Mouse (Mus musculus): ENCODE data around the gene Hspb8. TPM values are rescaled to one million over a fixed set of nuclear protein-coding genes. Genes with fewer than 3 reads are reported as not detected.
"Not testable (repeated sequence)": the region's sequence is repeated elsewhere in the genome, so short reads cannot be mapped to it uniquely, and the experiment has no call there.

Gene Hspb8
- polyA plus RNA-seq, 1 experiment from 2014 or later, result 34.9 TPM

GRCm38 (mm10) chr5:116389856-116390542 lies 32.7 kb downstream of the Hspb8 start:
- Histone ChIP-seq H3K9ac (ENCODE audit: low read depth, low read length) (no peak overlapping the region), H3K4me3 (ENCODE audit: low read depth, low read length) (no peak overlapping the region), H3K27ac (ENCODE audit: low read depth, low read length) (no peak overlapping the region), H3K4me1 (ENCODE audit: control insufficient read depth, insufficient read depth, low read length) (peaks cover 6% of the 10 kb centered on the region; the same call in 1 of the 2 replicates), H3K9me3 (replicated peaks; ENCODE audit: control insufficient read depth, low read length) (no peaks in the 10 kb centered on the region), H3K27me3 (ENCODE audit: control insufficient read depth, insufficient read depth, low read length) (no peaks in the 10 kb centered on the region), H3K4me2 (no peak overlapping the region), H3K36me3 (ENCODE audit: control insufficient read depth, insufficient read depth, low read length) (no peaks in the 10 kb centered on the region)
- ATAC-seq (replicated peaks; ENCODE audit: insufficient number of reproducible peaks, low FRiP score, low TSS enrichment), result peak; percentile 35; the same call in 1 of the 2 replicates
- WGBS (ENCODE audit: insufficient replicate concordance), result 52% methylated on average over 15 of the region's 15 CpGs

DNA sequence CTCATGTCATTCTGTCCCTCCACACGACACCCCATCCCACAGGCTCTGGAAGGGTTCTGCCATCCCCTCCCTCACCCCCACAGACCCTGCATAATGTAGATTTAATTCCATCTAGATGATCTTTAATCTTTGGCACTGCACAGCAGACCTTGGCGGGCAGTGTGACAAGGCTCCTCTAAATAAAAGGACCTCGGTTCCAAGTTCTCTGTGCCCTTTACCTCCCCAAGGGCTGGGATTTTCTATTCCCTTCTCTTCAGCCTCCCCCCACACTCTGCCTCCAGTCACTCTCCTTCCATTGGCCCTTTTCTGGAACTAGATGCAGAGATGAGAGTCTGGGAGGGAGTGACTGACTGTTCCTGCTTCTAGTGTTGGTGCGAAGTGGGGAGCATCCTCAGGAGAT lies 33.3 kb downstream of the Hspb8 start:
- Histone ChIP-seq H3K9me3 (replicated peaks; ENCODE audit: control insufficient read depth, low read length) (no peaks in the 10 kb centered on the region), H3K4me2 (no peak overlapping the region), H3K4me1 (ENCODE audit: control insufficient read depth, insufficient read depth, low read length) (peaks cover 6% of the 10 kb centered on the region; the same call in 1 of the 2 replicates), H3K27ac (ENCODE audit: low read depth, low read length) (no peak overlapping the region), H3K36me3 (ENCODE audit: control insufficient read depth, insufficient read depth, low read length) (no peaks in the 10 kb centered on the region), H3K4me3 (ENCODE audit: low read depth, low read length) (no peak overlapping the region), H3K27me3 (ENCODE audit: control insufficient read depth, insufficient read depth, low read length) (no peaks in the 10 kb centered on the region), H3K9ac (ENCODE audit: low read depth, low read length) (no peak overlapping the region)
- 71% methylated on average over 4 of the region's 4 CpGs for WGBS (ENCODE audit: insufficient replicate concordance)
- no peak for ATAC-seq (replicated peaks; ENCODE audit: insufficient number of reproducible peaks, low FRiP score, low TSS enrichment)

GRCm38 (mm10) chr5:116387302-116387935 lies 35.2 kb downstream of the Hspb8 start:
- Histone ChIP-seq H3K36me3 (ENCODE audit: control insufficient read depth, insufficient read depth, low read length) (no peaks in the 10 kb centered on the region), H3K4me2 (no peak overlapping the region), H3K27ac (ENCODE audit: low read depth, low read length) (no peak overlapping the region), H3K4me1 (ENCODE audit: control insufficient read depth, insufficient read depth, low read length) (peaks cover 6% of the 10 kb centered on the region; the same call in 1 of the 2 replicates), H3K9ac (ENCODE audit: low read depth, low read length) (no peak overlapping the region), H3K4me3 (ENCODE audit: low read depth, low read length) (no peak overlapping the region), H3K9me3 (replicated peaks; ENCODE audit: control insufficient read depth, low read length) (no peaks in the 10 kb centered on the region), H3K27me3 (ENCODE audit: control insufficient read depth, insufficient read depth, low read length) (no peaks in the 10 kb centered on the region)
- 68% methylated on average over 9 of the region's 9 CpGs for WGBS (ENCODE audit: insufficient replicate concordance)
- ATAC-seq (replicated peaks; ENCODE audit: insufficient number of reproducible peaks, low FRiP score, low TSS enrichment), result no peak

DNA sequence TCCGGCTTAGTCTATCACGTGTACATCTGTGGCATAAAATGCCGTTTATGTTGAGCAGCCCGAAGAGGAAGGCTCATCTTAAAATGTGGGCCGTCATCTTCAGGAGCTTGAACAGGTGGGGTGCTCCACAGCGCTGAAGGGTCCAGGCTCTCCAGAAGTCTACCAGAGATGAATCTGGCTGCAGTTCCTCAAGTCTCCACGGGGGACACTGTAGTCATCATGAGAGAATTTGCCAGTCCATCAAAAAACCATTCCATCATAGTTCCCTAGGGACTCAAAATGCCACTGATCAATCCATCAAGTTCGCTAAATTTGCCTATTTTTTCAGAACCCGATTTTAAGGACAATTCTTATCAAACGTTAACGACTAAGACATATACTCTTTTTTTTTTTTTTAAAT lies 36.6 kb downstream of the Hspb8 start:
- no peaks in the 10 kb centered on the region for H3K27me3 ChIP-seq (ENCODE audit: control insufficient read depth, insufficient read depth, low read length)
- ATAC-seq (replicated peaks; ENCODE audit: insufficient number of reproducible peaks, low FRiP score, low TSS enrichment), result no peak
- H3K27ac ChIP-seq (ENCODE audit: low read depth, low read length), result no peak overlapping the region
- H3K4me1 ChIP-seq (ENCODE audit: control insufficient read depth, insufficient read depth, low read length), result peaks cover 6% of the 10 kb centered on the region; the same call in 1 of the 2 replicates
- no peak overlapping the region for H3K9ac ChIP-seq (ENCODE audit: low read depth, low read length)
- WGBS (ENCODE audit: insufficient replicate concordance), result 37% methylated on average over 11 of the region's 11 CpGs
- H3K9me3 ChIP-seq (replicated peaks; ENCODE audit: control insufficient read depth, low read length), result no peaks in the 10 kb centered on the region
- H3K4me2 ChIP-seq, result no peak overlapping the region
- H3K4me3 ChIP-seq (ENCODE audit: low read depth, low read length), result no peak overlapping the region
- H3K36me3 ChIP-seq (ENCODE audit: control insufficient read depth, insufficient read depth, low read length), result no peaks in the 10 kb centered on the region

GRCm38 (mm10) chr5:116382646-116383045 lies 40.0 kb downstream of the Hspb8 start:
- not testable (repeated sequence) for H3K4me2 ChIP-seq; H3K9ac ChIP-seq (ENCODE audit: low read depth, low read length); H3K9me3 ChIP-seq (replicated peaks; ENCODE audit: control insufficient read depth, low read length); H3K27ac ChIP-seq (ENCODE audit: low read depth, low read length); H3K27me3 ChIP-seq (ENCODE audit: control insufficient read depth, insufficient read depth, low read length); H3K36me3 ChIP-seq (ENCODE audit: control insufficient read depth, insufficient read depth, low read length); H3K4me3 ChIP-seq (ENCODE audit: low read depth, low read length); H3K4me1 ChIP-seq (ENCODE audit: control insufficient read depth, insufficient read depth, low read length); ATAC-seq (replicated peaks; ENCODE audit: insufficient number of reproducible peaks, low FRiP score, low TSS enrichment)
- WGBS (ENCODE audit: insufficient replicate concordance), result 87% methylated on average over 7 of the region's 7 CpGs

DNA sequence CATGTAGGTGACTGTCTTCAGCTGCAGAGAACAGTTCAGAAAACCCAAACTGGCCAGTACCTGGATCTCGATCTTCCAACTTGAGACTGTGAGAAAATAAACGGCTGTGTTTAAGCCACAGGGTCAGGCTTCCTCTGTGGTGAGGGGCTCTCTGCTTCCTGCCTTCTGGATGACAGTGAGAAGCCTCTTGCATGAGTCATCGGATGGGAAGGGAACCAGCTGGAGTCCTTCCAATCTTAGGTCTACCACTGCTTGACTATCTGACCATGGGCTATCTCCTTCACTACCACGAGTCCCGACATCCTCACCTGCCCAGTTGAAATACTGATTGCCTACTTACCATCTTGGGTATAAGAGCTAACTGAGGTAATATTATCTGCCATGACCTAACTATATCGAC lies 40.9 kb downstream of the Hspb8 start:
- Histone ChIP-seq H3K27me3 (ENCODE audit: control insufficient read depth, insufficient read depth, low read length) (no peaks in the 10 kb centered on the region), H3K4me1 (ENCODE audit: control insufficient read depth, insufficient read depth, low read length) (no peaks in the 10 kb centered on the region), H3K9me3 (replicated peaks; ENCODE audit: control insufficient read depth, low read length) (no peaks in the 10 kb centered on the region), H3K36me3 (ENCODE audit: control insufficient read depth, insufficient read depth, low read length) (no peaks in the 10 kb centered on the region), H3K4me3 (ENCODE audit: low read depth, low read length) (no peak overlapping the region), H3K27ac (ENCODE audit: low read depth, low read length) (no peak overlapping the region), H3K4me2 (no peak overlapping the region), H3K9ac (ENCODE audit: low read depth, low read length) (no peak overlapping the region)
- 63% methylated on average over 6 of the region's 6 CpGs for WGBS (ENCODE audit: insufficient replicate concordance)
- ATAC-seq (replicated peaks; ENCODE audit: insufficient number of reproducible peaks, low FRiP score, low TSS enrichment), result no peak

DNA sequence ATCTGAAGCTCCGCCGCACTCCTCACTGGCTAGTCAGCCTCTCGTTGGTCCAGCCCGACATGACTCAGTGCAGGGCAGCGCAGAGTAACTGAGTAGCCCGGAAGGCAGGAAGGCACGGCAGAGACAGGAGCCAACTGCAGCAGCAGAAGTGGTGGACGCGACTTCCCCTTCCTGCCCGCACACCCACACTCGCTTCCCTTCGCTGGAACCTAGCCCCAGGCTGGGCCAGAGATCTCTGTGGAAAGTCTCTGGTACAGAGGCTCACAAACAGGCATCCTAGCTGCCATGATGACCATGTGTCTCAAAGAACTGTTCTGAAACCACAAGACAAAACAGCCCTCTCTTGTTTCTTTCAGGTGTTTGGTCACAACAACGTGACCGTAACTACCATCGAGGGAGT lies 41.4 kb downstream of the Hspb8 start:
- Histone ChIP-seq H3K9ac (ENCODE audit: low read depth, low read length) (no peak overlapping the region), H3K36me3 (ENCODE audit: control insufficient read depth, insufficient read depth, low read length) (no peaks in the 10 kb centered on the region), H3K9me3 (replicated peaks; ENCODE audit: control insufficient read depth, low read length) (no peaks in the 10 kb centered on the region), H3K27me3 (ENCODE audit: control insufficient read depth, insufficient read depth, low read length) (no peaks in the 10 kb centered on the region), H3K27ac (ENCODE audit: low read depth, low read length) (no peak overlapping the region), H3K4me2 (no peak overlapping the region), H3K4me3 (ENCODE audit: low read depth, low read length) (no peak overlapping the region), H3K4me1 (ENCODE audit: control insufficient read depth, insufficient read depth, low read length) (no peaks in the 10 kb centered on the region)
- WGBS (ENCODE audit: insufficient replicate concordance), result 63% methylated on average over 15 of the region's 15 CpGs
- no peak for ATAC-seq (replicated peaks; ENCODE audit: insufficient number of reproducible peaks, low FRiP score, low TSS enrichment)

- no peaks in the 10 kb centered on the region for H3K36me3 ChIP-seq (ENCODE audit: control insufficient read depth, insufficient read depth, low read length)
- H3K9me3 ChIP-seq (replicated peaks; ENCODE audit: control insufficient read depth, low read length), result no peaks in the 10 kb centered on the region
- H3K27ac ChIP-seq (ENCODE audit: low read depth, low read length), result no peak overlapping the region
- no peak overlapping the region for H3K9ac ChIP-seq (ENCODE audit: low read depth, low read length)
- H3K4me1 ChIP-seq (ENCODE audit: control insufficient read depth, insufficient read depth, low read length), result no peaks in the 10 kb centered on the region
- 78% methylated on average over 7 of the region's 7 CpGs for WGBS (ENCODE audit: insufficient replicate concordance)
- H3K27me3 ChIP-seq (ENCODE audit: control insufficient read depth, insufficient read depth, low read length), result no peaks in the 10 kb centered on the region
- no peak overlapping the region for H3K4me3 ChIP-seq (ENCODE audit: low read depth, low read length)
- ATAC-seq (replicated peaks; ENCODE audit: insufficient number of reproducible peaks, low FRiP score, low TSS enrichment), result no peak
- no peak overlapping the region for H3K4me2 ChIP-seq
These were observed 42.3 kb downstream of the Hspb8 start for GRCm38 (mm10) chr5:116380384-116380783.

- Histone ChIP-seq H3K4me2 (no peak overlapping the region), H3K4me1 (ENCODE audit: control insufficient read depth, insufficient read depth, low read length) (no peaks in the 10 kb centered on the region), H3K9ac (ENCODE audit: low read depth, low read length) (no peak overlapping the region), H3K27me3 (ENCODE audit: control insufficient read depth, insufficient read depth, low read length) (no peaks in the 10 kb centered on the region), H3K27ac (ENCODE audit: low read depth, low read length) (no peak overlapping the region), H3K36me3 (ENCODE audit: control insufficient read depth, insufficient read depth, low read length) (no peaks in the 10 kb centered on the region), H3K4me3 (ENCODE audit: low read depth, low read length) (no peak overlapping the region), H3K9me3 (replicated peaks; ENCODE audit: control insufficient read depth, low read length) (no peaks in the 10 kb centered on the region)
- ATAC-seq (replicated peaks; ENCODE audit: insufficient number of reproducible peaks, low FRiP score, low TSS enrichment), result no peak
- WGBS (ENCODE audit: insufficient replicate concordance), result 73% methylated on average over 5 of the region's 5 CpGs
These were observed 43.8 kb downstream of the Hspb8 start for GRCm38 (mm10) chr5:116378872-116379271.
